Mouse (Mus musculus) heart, adult 18-20 months (tissue): ENCODE results near the gene Nvl. TPM values are rescaled to one million over a fixed set of nuclear protein-coding genes. Genes with fewer than 3 reads are reported as not detected.

Experiments
- DNase-seq, 2 experiments: peaks; one replicate each; pipeline ENCODE4 v3.0.0; 2021 to 2022; ENCODE audit warnings: mixed read lengths in 1 of 2
- total RNA-seq, 2 experiments: library from RNA; stranded (reverse); gene quantifications; 2 replicates each; pipeline ENCODE4 v1.2.3; 2021

Nvl gene
- total RNA-seq, 2 experiments from 2014 or later: 6.4 to 7.5 TPM

- DNase-seq: no peak
These were observed 75.7 kb downstream of the Nvl start for GRCm38 (mm10) chr1:181068344-181068743.

- DNase-seq: no peak
These were observed 79.4 kb downstream of the Nvl start for GRCm38 (mm10) chr1:181064648-181065047.

GRCm38 (mm10) chr1:181063991-181064390, 80.0 kb downstream of the Nvl start:
- no peak for DNase-seq

GRCm38 (mm10) chr1:181061784-181062485, 82.1 kb downstream of the Nvl start:
- no peak for DNase-seq

- no peak for DNase-seq
These were observed 91.1 kb downstream of the Nvl start for GRCm38 (mm10) chr1:181052898-181053297.

GRCm38 (mm10) chr1:181050937-181051336, 93.1 kb downstream of the Nvl start, which contains the start of gene 9130409I23Rik:
9130409I23Rik (plus strand) TSS chr1:181051237.
- no peak for DNase-seq

GRCm38 (mm10) chr1:181049328-181049842, 94.6 kb downstream of the Nvl start:
- no peak for DNase-seq

- no peak for DNase-seq
These were observed 96.5 kb downstream of the Nvl start for GRCm38 (mm10) chr1:181047520-181047919.

GRCm38 (mm10) chr1:181039652-181040051, 104.4 kb downstream of the Nvl start:
- DNase-seq: peak; percentile 15 to 72

- no peak for DNase-seq
These were observed 106.4 kb downstream of the Nvl start for GRCm38 (mm10) chr1:181037623-181038022.

Other genes starting within 250 kb of the Nvl start
- 10 to 100 TPM; 12.2 to 12.4 TPM for gene Pycr2, start 239.9 kb downstream of the Nvl start, total RNA-seq
- under 1 TPM; 0.28 to 0.84 TPM for gene Lefty1, start 209.2 kb downstream of the Nvl start, total RNA-seq
- gene Tmem63a, start 201.9 kb downstream of the Nvl start, total RNA-seq: 10 to 100 TPM; 15.0 to 15.9 TPM
- 10 to 100 TPM; 28.7 to 37.5 TPM for gene Ephx1, start 123.3 kb downstream of the Nvl start, total RNA-seq
- not detected for gene 9130409I23Rik, start 93.0 kb downstream of the Nvl start, total RNA-seq
- gene Cnih4, start 489 bp upstream of the Nvl start, total RNA-seq: 10 to 100 TPM; 44.9 to 49.3 TPM
- 10 to 100 TPM; 90.9 to 94.5 TPM for gene Wdr26, start 67.8 kb upstream of the Nvl start, total RNA-seq
- gene Cnih3, start 208.4 kb upstream of the Nvl start, total RNA-seq: not detected